Mouse (Mus musculus) liver, postnatal 0 days (tissue): Measurements from ENCODE around the gene Aspscr1. TPM values are rescaled to one million over a fixed set of nuclear protein-coding genes. Genes with fewer than 3 reads are reported as not detected.

Experiments used
- ATAC-seq: fragments of 200-750 bp; cut with Nextera tagmentation; 2 replicates; pipeline ENCODE4 v1.8.0; 2017; ENCODE audit warnings: mild to moderate bottlenecking, moderate library complexity
- DNase-seq: peaks from one replicate; pipeline ENCODE4 v3.0.0-alpha.2; 2016
- H3K27ac ChIP-seq: fragments of 300-500 bp; sonication (generic); 2 replicates; pipeline ENCODE4 v1.5.1; 2014; ENCODE audit warnings: antibody characterized with exemption, moderate library complexity, mild to moderate bottlenecking, low read depth
- H3K27me3 ChIP-seq: fragments of 300-500 bp; sonication (generic); 2 replicates; pipeline ENCODE4 v1.6.1; 2014; ENCODE audit warnings: low read length, control low read depth, mixed read lengths; ENCODE audit not compliant: insufficient read depth
- H3K36me3 ChIP-seq: fragments of 300-500 bp; sonication (generic); replicated peaks from 2 replicates; pipeline ENCODE4 v1.6.1; 2014; ENCODE audit warnings: mild to moderate bottlenecking, control low read depth, low read length, moderate library complexity, mixed read lengths; ENCODE audit not compliant: insufficient read depth
- H3K4me1 ChIP-seq: fragments of 300-500 bp; sonication (generic); 2 replicates; pipeline ENCODE4 v1.6.1; 2014; ENCODE audit warnings: antibody characterized with exemption, mild to moderate bottlenecking, control low read depth; ENCODE audit not compliant: insufficient read depth
- H3K4me2 ChIP-seq: fragments of 300-500 bp; sonication (generic); 2 replicates; pipeline ENCODE4 v1.6.1; 2014; ENCODE audit warnings: low read depth, mild to moderate bottlenecking, low read length, moderate library complexity, mixed read lengths
- H3K4me3 ChIP-seq: fragments of 300-500 bp; sonication (generic); 2 replicates; pipeline ENCODE4 v1.5.1; 2014; ENCODE audit warnings: low read depth, low read length
- H3K9ac ChIP-seq: fragments of 300-500 bp; sonication (generic); replicated peaks from 2 replicates; pipeline ENCODE4 v1.6.1; 2014; ENCODE audit warnings: mild to moderate bottlenecking, moderate library complexity
- H3K9me3 ChIP-seq: fragments of 300-500 bp; sonication (generic); 2 replicates; pipeline ENCODE4 v1.6.1; 2016; ENCODE audit warnings: mild to moderate bottlenecking, control low read depth, low read length, mixed read lengths
- CTCF ChIP-seq: sonication (generic); IDR thresholded peaks from 2 replicates; pipeline ENCODE4 v1.5.1; 2016; ENCODE audit warnings: antibody characterized with exemption, low read depth
- EP300 ChIP-seq: IDR thresholded peaks from 2 replicates; pipeline ENCODE4 v1.6.1; 2016; ENCODE audit warnings: antibody characterized with exemption, low read depth, mild to moderate bottlenecking
- WGBS: fragments of 180-500 bp; shearing (Covaris S2); extraction: QIAGEN DNeasy Blood & Tissue Kit; methylation state at CpG from one replicate; pipeline ENCODE4 v1.1.7; 2014; ENCODE audit not compliant: insufficient replicate concordance; 5-methylcytosine and 5-hydroxymethylcytosine counted together
- polyA plus RNA-seq: library from polyadenylated mRNA; unstranded; fragments of >200 nt; fragmentation: Nextera tagmentation; extraction: Ambion mirVana; gene quantifications from 2 replicates; pipeline ENCODE4 v1.2.1, GENCODE M21; 2015

Gene Aspscr1
- polyA plus RNA-seq, 1 experiment from 2014 or later = 56.8 TPM

GRCm38 (mm10) chr11:120722067-120722630 lies 49.4 kb downstream of the Aspscr1 start:
- 22% methylated on average over 21 of the region's 21 CpGs for WGBS
- peak overlapping the region; percentile 83 for H3K4me2 ChIP-seq
- no peak for TF ChIP-seq EP300
- 0 out of 2 replicates have a peak, but pooled peaks have one; percentile 9 for TF ChIP-seq CTCF
- H3K9me3 ChIP-seq = no peaks in the 10 kb centered on the region
- H3K4me3 ChIP-seq = peak overlapping the region; percentile 50
- 0 out of 2 replicates have a peak overlapping the region, but pooled peaks have one; percentile 48 for H3K9ac ChIP-seq
- DNase-seq (no peak), ATAC-seq (no peak)
- peaks cover 24% of the 10 kb centered on the region for H3K27me3 ChIP-seq
- H3K36me3 ChIP-seq = peaks cover 15% of the 10 kb centered on the region
- no peak overlapping the region for H3K27ac ChIP-seq
- H3K4me1 ChIP-seq = peaks cover 30% of the 10 kb centered on the region

- Histone ChIP-seq H3K36me3 (peaks cover 15% of the 10 kb centered on the region), H3K9ac (no peak overlapping the region), H3K27me3 (peaks cover 24% of the 10 kb centered on the region), H3K4me1 (peaks cover 30% of the 10 kb centered on the region), H3K4me3 (no peak overlapping the region), H3K9me3 (no peaks in the 10 kb centered on the region), H3K4me2 (no peak overlapping the region), H3K27ac (no peak overlapping the region)
- WGBS = 79% methylated on average over 11 of the region's 11 CpGs
- DNase-seq = no peak
- ATAC-seq = no peak
- no peak for TF ChIP-seq EP300
- no peak for TF ChIP-seq CTCF
Observed at GRCm38 (mm10) chr11:120722761-120723382, 50.1 kb downstream of the Aspscr1 start.

GRCm38 (mm10) chr11:120723509-120723908 lies 50.7 kb downstream of the Aspscr1 start:
- no peak overlapping the region for H3K27ac ChIP-seq
- H3K4me2 ChIP-seq = no peak overlapping the region
- peaks cover 9% of the 10 kb centered on the region for H3K36me3 ChIP-seq
- H3K27me3 ChIP-seq = peaks cover 24% of the 10 kb centered on the region
- H3K4me1 ChIP-seq = peaks cover 30% of the 10 kb centered on the region
- no peak for DNase-seq
- H3K9ac ChIP-seq = no peak overlapping the region
- no peak for ATAC-seq
- no peaks in the 10 kb centered on the region for H3K9me3 ChIP-seq
- TF ChIP-seq CTCF (no peak), EP300 (no peak)
- no peak overlapping the region for H3K4me3 ChIP-seq
- WGBS = 91% methylated on average over 6 of the region's 7 CpGs

GRCm38 (mm10) chr11:120726243-120727168 lies 53.7 kb downstream of the Aspscr1 start:
- H3K9ac ChIP-seq = peak overlapping the region; percentile 70
- H3K4me3 ChIP-seq = peak overlapping the region; percentile 63
- WGBS = 22% methylated on average over 34 of the region's 36 CpGs
- H3K27ac ChIP-seq = peak overlapping the region; percentile 93
- H3K36me3 ChIP-seq = 0 out of 2 replicates have a peak, but pooled peaks cover 2% of the 10 kb centered on the region
- ATAC-seq (peak; percentile 77), DNase-seq (no peak)
- peak overlapping the region; percentile 86 for H3K4me2 ChIP-seq
- TF ChIP-seq EP300 (no peak), CTCF (peak; percentile 5; the same call in 1 of the 2 replicates)
- H3K4me1 ChIP-seq = peaks cover 22% of the 10 kb centered on the region
- peaks cover 17% of the 10 kb centered on the region for H3K27me3 ChIP-seq
- H3K9me3 ChIP-seq = no peaks in the 10 kb centered on the region

- H3K27ac ChIP-seq = peak within 1 kb of the TSS; percentile 93
- H3K4me3 ChIP-seq = peak within 1 kb of the TSS; percentile 63
- H3K9ac ChIP-seq = peak within 1 kb of the TSS; percentile 70
- ATAC-seq = peak; percentile 89
- peaks cover 10% of the 10 kb centered on the region for H3K27me3 ChIP-seq
- H3K4me2 ChIP-seq = peak within 1 kb of the TSS; percentile 86
- DNase-seq = peak; percentile 88
- H3K4me1 ChIP-seq = peaks cover 16% of the 10 kb centered on the region
- H3K36me3 ChIP-seq = 0 out of 2 replicates have a peak, but pooled peaks cover 2% of the 10 kb centered on the region
- no peaks in the 10 kb centered on the region for H3K9me3 ChIP-seq
- WGBS = 1% methylated on average over 14 of the region's 14 CpGs
- no peak for TF ChIP-seq EP300
- TF ChIP-seq CTCF = peak; percentile 63
Observed at GRCm38 (mm10) chr11:120727169-120727527, 54.4 kb downstream of the Aspscr1 start, which contains the start of gene Dcxr. Dcxr (minus strand) TSS chr11:120727281.

GRCm38 (mm10) chr11:120727564-120727963 lies 54.8 kb downstream of the Aspscr1 start:
- no peak for ATAC-seq
- H3K4me2 ChIP-seq = peak overlapping the region; percentile 86

More at GRCm38 (mm10) chr11:120727564-120727963, 54.8 kb downstream of the Aspscr1 start:
- Histone ChIP-seq H3K27ac (peak overlapping the region; percentile 7; the same call in 1 of the 2 replicates), H3K9ac (no peak overlapping the region), H3K4me3 (no peak overlapping the region), H3K27me3 (peaks cover 6% of the 10 kb centered on the region; the same call in 1 of the 2 replicates), H3K36me3 (0 out of 2 replicates have a peak, but pooled peaks cover 2% of the 10 kb centered on the region), H3K9me3 (no peaks in the 10 kb centered on the region), H3K4me1 (peaks cover 15% of the 10 kb centered on the region)
- 46% methylated on average over 12 of the region's 12 CpGs for WGBS
- no peak for DNase-seq
- no peak for TF ChIP-seq EP300
- TF ChIP-seq CTCF = no peak
